Comparison of ENCODE assay signal across 9 mouse cellular contexts in genomic region chr8:125909661-125910364, GRCm38 (mm10). TPM values are rescaled to one million over a fixed set of nuclear protein-coding genes. Genes with fewer than 3 reads are reported as not detected.
DNase-seq lines count a peak whose midpoint lies in the region; ATAC-seq and TF ChIP-seq lines count a peak whose summit lies in the region.
"Had no signal": no experiment of that assay in that cellular context is flagged by ENCODE, and none has a peak within 500 bp of the region (broad histone marks: within the 10 kb centered on the region; RNA-seq: fewer than 3 reads in every experiment).

No protein-coding gene starts in this region.

- WGBS in kidney, adult 2 months: 2% methylated on average over 30 of the region's 30 CpGs
- 2% methylated on average over 30 of the region's 30 CpGs for WGBS in lung, embryonic 15.5 days
- 5% methylated on average over 30 of the region's 30 CpGs for WGBS in stomach, embryonic 15.5 days

- no peaks in the 10 kb centered on the region for H3K36me3 ChIP-seq in kidney, adult 2 months (ENCODE audit: control insufficient read depth, insufficient read depth, low read length)
- H3K36me3 ChIP-seq in lung, embryonic 15.5 days: no peaks in the 10 kb centered on the region
- no peaks in the 10 kb centered on the region for H3K36me3 ChIP-seq in stomach, embryonic 15.5 days

- peak overlapping the region; percentile 64 for H3K4me3 ChIP-seq in layer of hippocampus, adult 2 months
- H3K4me3 ChIP-seq in kidney, adult 2 months (ENCODE audit: insufficient read depth, low read depth, low read length): peak overlapping the region; percentile 59
- H3K4me3 ChIP-seq in lung, embryonic 15.5 days: peak overlapping the region; percentile 57
- H3K4me3 ChIP-seq in stomach, embryonic 15.5 days (replicated peaks): peak overlapping the region; percentile 53

- ATAC-seq in lung, embryonic 15.5 days (ENCODE audit: borderline replicate concordance, extremely low read depth, low FRiP score, low TSS enrichment): peak; percentile 88
- ATAC-seq in stomach, embryonic 15.5 days (ENCODE audit: insufficient read depth, low FRiP score, low read depth): peak; percentile 90

- no peak overlapping the region for H3K27ac ChIP-seq in layer of hippocampus, adult 2 months
- peak overlapping the region; percentile 85; the same call in 1 of the 2 replicates for H3K27ac ChIP-seq in kidney, adult 2 months (ENCODE audit: insufficient read depth, low read depth, low read length)
- H3K27ac ChIP-seq in lung, embryonic 15.5 days: peak overlapping the region; percentile 71
- H3K27ac ChIP-seq in stomach, embryonic 15.5 days: peak overlapping the region; percentile 66; the same call in 1 of the 2 replicates

- H3K4me2 ChIP-seq in lung, embryonic 15.5 days: peak overlapping the region; percentile 92
- peak overlapping the region; percentile 98 for H3K4me2 ChIP-seq in stomach, embryonic 15.5 days

- H3K27me3 ChIP-seq in kidney, adult 2 months (replicated peaks; ENCODE audit: control insufficient read depth, insufficient read depth, low read length): no peaks in the 10 kb centered on the region
- H3K27me3 ChIP-seq in lung, embryonic 15.5 days: peaks cover 41% of the 10 kb centered on the region
- peaks cover 33% of the 10 kb centered on the region for H3K27me3 ChIP-seq in stomach, embryonic 15.5 days (replicated peaks)
- H3K27me3 ChIP-seq: CH12.LX had no signal

- no peak for TF ChIP-seq CTCF in layer of hippocampus, adult 2 months (conservative IDR thresholded peaks at IDR 0.05)
- TF ChIP-seq CTCF in kidney, adult 2 months (conservative IDR thresholded peaks at IDR 0.05; ENCODE audit: insufficient read depth, insufficient read length, low read depth, low read length): no peak

- peaks cover 15% of the 10 kb centered on the region; the same call in 1 of the 2 replicates for H3K4me1 ChIP-seq in kidney, adult 2 months (ENCODE audit: control insufficient read depth, insufficient read depth, low read length)
- H3K4me1 ChIP-seq in lung, embryonic 15.5 days: peaks cover 17% of the 10 kb centered on the region
- H3K4me1 ChIP-seq in stomach, embryonic 15.5 days: peaks cover 21% of the 10 kb centered on the region

- peak overlapping the region; percentile 56; the same call in 1 of the 2 replicates for H3K9ac ChIP-seq in lung, embryonic 15.5 days
- peak overlapping the region; percentile 46; the same call in 1 of the 2 replicates for H3K9ac ChIP-seq in stomach, embryonic 15.5 days

- TF ChIP-seq POLR2A in kidney, adult 2 months (IDR thresholded peaks at IDR 0.05; ENCODE audit: low read depth, low read length): no peak

- no peaks in the 10 kb centered on the region for H3K9me3 ChIP-seq in lung, embryonic 15.5 days
- H3K9me3 ChIP-seq in stomach, embryonic 15.5 days: no peaks in the 10 kb centered on the region

- no peak for DNase-seq in layer of hippocampus, adult 2 months (ENCODE audit: low spot score in 2 of 2)
- DNase-seq in layer of hippocampus, adult 9-11 months: no peak
- peak; percentile 9 for DNase-seq in heart, adult 8-10 months (ENCODE audit: low spot score)
- DNase-seq in kidney, adult 2 months: peak; percentile 97
- DNase-seq in gastrocnemius, postnatal 25 days: no peak
- no peak for DNase-seq in frontal cortex, adult 2 months (ENCODE audit: extremely low spot score in 1 of 2, low spot score in 1 of 2)

RNA-seq across cellular contexts. Expression of gene Map3k21, which starts 0.4 kb away (rescaled TPM):
- total RNA-seq in layer of hippocampus, adult 2 months (2021): 1 to 10 TPM; 1.5 to 1.7 TPM
- total RNA-seq in heart, adult 8-10 months (2022): 1 to 10 TPM in 3 of 4 experiments, under 1 TPM in 1; 0.78 to 2.1 (median 1.2) TPM
- polyA plus RNA-seq in kidney, adult 2 months (2012; rRNA removed): 4.4 and 5.0 TPM in 2 replicates
- polyA plus RNA-seq in lung, embryonic 15.5 days (2015; fragmentation: Nextera tagmentation; extraction: Ambion mirVana): 2.7 and 3.3 TPM in 2 replicates
- polyA plus RNA-seq in stomach, embryonic 15.5 days (2015; fragmentation: Nextera tagmentation; extraction: Ambion mirVana): 1.7 and 2.3 TPM in 2 replicates
- under 1 TPM; 0.05 to 0.08 TPM for total RNA-seq in gastrocnemius, postnatal 25 days (2021)
- 1.4 and 1.5 TPM in 2 replicates for polyA plus RNA-seq in frontal cortex, adult 2 months (2012; rRNA removed)
- total RNA-seq: CH12.LX had no signal

RNA-seq across cellular contexts. Expression of gene Pcnx2, which starts 11.7 kb away (rescaled TPM):
- 10 to 100 TPM; 66.8 to 69.1 TPM for total RNA-seq in layer of hippocampus, adult 2 months (2021)
- total RNA-seq in heart, adult 8-10 months (2022): under 1 TPM; 0.49 to 0.90 (median 0.64) TPM
- 0.20 and 0.23 TPM in 2 replicates for polyA plus RNA-seq in kidney, adult 2 months (2012; rRNA removed)
- 0.24 and 0.36 TPM in 2 replicates for polyA plus RNA-seq in lung, embryonic 15.5 days (2015; fragmentation: Nextera tagmentation; extraction: Ambion mirVana)
- 0.21 and 0.27 TPM in 2 replicates for polyA plus RNA-seq in stomach, embryonic 15.5 days (2015; fragmentation: Nextera tagmentation; extraction: Ambion mirVana)
- total RNA-seq in gastrocnemius, postnatal 25 days (2021): under 1 TPM; 0.29 to 0.41 TPM
- 45.5 and 47.8 TPM in 2 replicates for polyA plus RNA-seq in frontal cortex, adult 2 months (2012; rRNA removed)
- total RNA-seq: CH12.LX had no signal

Comparison
In these comparisons a context has a peak if more than half of its experiments do, and no peak if none do; other contexts are left out.
1. DNase-seq: peak in heart, adult 8-10 months (single experiment) and kidney, adult 2 months (single experiment); none in layer of hippocampus, adult 2 months (0 of 2), layer of hippocampus, adult 9-11 months (single experiment), gastrocnemius, postnatal 25 days (single experiment) and frontal cortex, adult 2 months (0 of 2).
2. RNA of gene Pcnx2, which starts 11.7 kb away (polyA plus RNA-seq): 45.5 to 47.8 TPM in frontal cortex, adult 2 months; 0.24 to 0.36 TPM in lung, embryonic 15.5 days, 0.21 to 0.27 TPM in stomach, embryonic 15.5 days and 0.20 to 0.23 TPM in kidney, adult 2 months; every median in the first group is over 10 times any median in the second.
3. Peak in every context shown above with its lines, with median percentiles within 50 percentile points of each other: H3K4me3 ChIP-seq.